Mouse (Mus musculus): Measurements from ENCODE around the gene Lrg1. TPM values are rescaled to one million over a fixed set of nuclear protein-coding genes. Genes with fewer than 3 reads are reported as not detected.
"Not testable (repeated sequence)": the region's sequence is repeated elsewhere in the genome, so short reads cannot be mapped to it uniquely, and the experiment has no call there.

Gene Lrg1
- total and polyA plus RNA-seq, 3 experiments = not detected

GRCm38 (mm10) chr17:56078880-56079795 is 42.7 kb downstream of the Lrg1 start, which contains the start of gene Hdgfl2 (continued):
- TF ChIP-seq ZNF384 (IDR thresholded peaks at IDR 0.05; ENCODE audit: low read depth, low read length) = no peak
- TF ChIP-seq EP300 (IDR thresholded peaks at IDR 0.05; ENCODE audit: low read depth in 1 of 2, low read length in 2 of 2) = no peak
- peak; percentile 95 for TF ChIP-seq E2F4 (IDR thresholded peaks at IDR 0.05; ENCODE audit: borderline replicate concordance, low read depth, low read length)
- TF ChIP-seq TBP (IDR thresholded peaks at IDR 0.05; ENCODE audit: low read depth, low read length) = peak; percentile 77
- no peak for TF ChIP-seq ETS1 (IDR thresholded peaks at IDR 0.05; ENCODE audit: low read depth, low read length)
- no peak for TF ChIP-seq JUND (IDR thresholded peaks at IDR 0.05; ENCODE audit: low read depth, low read length)
- 0 out of 2 replicates have a peak, but pooled peaks have one; percentile 25 for TF ChIP-seq TCF12 (IDR thresholded peaks at IDR 0.05; ENCODE audit: low read depth, low read length)
- TF ChIP-seq USF2 (IDR thresholded peaks at IDR 0.05; ENCODE audit: borderline replicate concordance in 1 of 2, insufficient read depth in 1 of 2, low read depth in 1 of 2, low read length in 2 of 2) = no peak
- TF ChIP-seq ELF1 (IDR thresholded peaks at IDR 0.05; ENCODE audit: low read depth, low read length) = peak; percentile 78
- TF ChIP-seq POLR2AphosphoS5 (IDR thresholded peaks at IDR 0.05; ENCODE audit: borderline replicate concordance, low read depth, low read length) = no peak

- peaks cover 0 to 24% of the 10 kb centered on the region in 2 experiments; a peak in 3 of 4 replicates for H3K4me1 ChIP-seq (ENCODE audit: control insufficient read depth in 1 of 2, insufficient read depth in 2 of 2, low read length in 2 of 2)
- H3K36me3 ChIP-seq (ENCODE audit: control insufficient read depth in 1 of 2, insufficient read depth in 2 of 2, low read length in 2 of 2) = not testable (repeated sequence)
- H3K9ac ChIP-seq (ENCODE audit: control insufficient read depth, low read depth, low read length, poor library complexity, severe bottlenecking) = peak overlapping the region; percentile 33; the same call in 1 of the 2 replicates
These were observed 43.4 kb downstream of the Lrg1 start for GRCm38 (mm10) chr17:56078361-56078760.

GRCm38 (mm10) chr17:56077523-56077922 is 44.3 kb downstream of the Lrg1 start:
- peaks cover 0 to 24% of the 10 kb centered on the region in 2 experiments; a peak in 3 of 4 replicates for H3K4me1 ChIP-seq (ENCODE audit: control insufficient read depth in 1 of 2, insufficient read depth in 2 of 2, low read length in 2 of 2)
- H3K9me3 ChIP-seq (replicated peaks; ENCODE audit: insufficient read depth, low read length) = no peaks in the 10 kb centered on the region
- H3K27me3 ChIP-seq (ENCODE audit: control insufficient read depth in 1 of 2, insufficient read depth in 2 of 2, low read length in 2 of 2) = no peaks in the 10 kb centered on the region
- H3K36me3 ChIP-seq (ENCODE audit: control insufficient read depth in 1 of 2, insufficient read depth in 2 of 2, low read length in 2 of 2) = peaks cover 0 to 10% of the 10 kb centered on the region in 2 experiments; a peak in 2 of 4 replicates
- peaks cover 19% of the 10 kb centered on the region for H3K79me2 ChIP-seq (ENCODE audit: control insufficient read depth, insufficient read depth, low read length, poor library complexity)
- DNase-seq (ENCODE audit: low read depth, low spot score) = no peak
- no peak for TF ChIP-seq MYB (IDR thresholded peaks at IDR 0.05; ENCODE audit: low read depth, low read length)
- no peak for TF ChIP-seq POLR2AphosphoS5 (IDR thresholded peaks at IDR 0.05; ENCODE audit: borderline replicate concordance, low read depth, low read length)
- TF ChIP-seq KAT2A (conservative IDR thresholded peaks at IDR 0.05; ENCODE audit: low read depth, low read length) = no peak
- no peak for TF ChIP-seq ELF1 (IDR thresholded peaks at IDR 0.05; ENCODE audit: low read depth, low read length)
- TF ChIP-seq EP300 (IDR thresholded peaks at IDR 0.05; ENCODE audit: low read depth in 1 of 2, low read length in 2 of 2) = no peak
- no peak for TF ChIP-seq TCF12 (IDR thresholded peaks at IDR 0.05; ENCODE audit: low read depth, low read length)
- TF ChIP-seq USF1 (IDR thresholded peaks at IDR 0.05; ENCODE audit: low read depth, low read length) = peak; percentile 69; the same call in 1 of the 2 replicates
- no peak for TF ChIP-seq MAZ (IDR thresholded peaks at IDR 0.05; ENCODE audit: low read depth, low read length)
- no peak for TF ChIP-seq E2F4 (IDR thresholded peaks at IDR 0.05; ENCODE audit: borderline replicate concordance, low read depth, low read length)
- TF ChIP-seq ZNF384 (IDR thresholded peaks at IDR 0.05; ENCODE audit: low read depth, low read length) = peak; percentile 57
- TF ChIP-seq CTCF (IDR thresholded peaks at IDR 0.05 in 2 of 3, conservative IDR thresholded peaks at IDR 0.05 in 1 of 3; ENCODE audit: control insufficient read depth in 1 of 3, insufficient read depth in 1 of 3, low read depth in 2 of 3, low read length in 3 of 3, poor library complexity in 1 of 3, severe bottlenecking in 1 of 3) = peak in 1 of 3 experiments; percentile 27; a peak in 1 of 6 replicates
- no peak for TF ChIP-seq ZMIZ1 (IDR thresholded peaks at IDR 0.05; ENCODE audit: low read depth, low read length)
- TF ChIP-seq CHD1 (IDR thresholded peaks at IDR 0.05; ENCODE audit: low read depth, low read length) = no peak
- TF ChIP-seq BHLHE40 (IDR thresholded peaks at IDR 0.05; ENCODE audit: borderline replicate concordance, low read depth, low read length) = peak; percentile 17; the same call in 1 of the 2 replicates
- no peak for TF ChIP-seq CHD2 (IDR thresholded peaks at IDR 0.05; ENCODE audit: low read length)
- TF ChIP-seq MAX (IDR thresholded peaks at IDR 0.05; ENCODE audit: low read length) = no peak
- TF ChIP-seq MYC (IDR thresholded peaks at IDR 0.05; ENCODE audit: low read depth, low read length) = 0 out of 2 replicates have a peak, but pooled peaks have one; percentile 22
- TF ChIP-seq SMC3 (IDR thresholded peaks at IDR 0.05; ENCODE audit: low read depth, low read length) = no peak
- no peak for TF ChIP-seq ZKSCAN1 (IDR thresholded peaks at IDR 0.05; ENCODE audit: low read depth, low read length)
- TF ChIP-seq UBTF (IDR thresholded peaks at IDR 0.05; ENCODE audit: borderline replicate concordance, insufficient read depth, low read depth, low read length) = no peak
- no peak for TF ChIP-seq MXI1 (IDR thresholded peaks at IDR 0.05; ENCODE audit: low read depth, low read length)
- no peak overlapping the region for H3K4me3 ChIP-seq (ENCODE audit: control insufficient read depth in 1 of 2, insufficient read depth in 1 of 2, low read depth in 2 of 2, low read length in 2 of 2)
- H3K9ac ChIP-seq (ENCODE audit: control insufficient read depth, low read depth, low read length, poor library complexity, severe bottlenecking) = no peak overlapping the region
- no peak overlapping the region for H3K27ac ChIP-seq (ENCODE audit: control insufficient read depth, low read depth, low read length)

More at GRCm38 (mm10) chr17:56078361-56078760, 43.4 kb downstream of the Lrg1 start:
- not testable (repeated sequence) for H3K9me3 ChIP-seq (replicated peaks; ENCODE audit: insufficient read depth, low read length); H3K27me3 ChIP-seq (ENCODE audit: control insufficient read depth in 1 of 2, insufficient read depth in 2 of 2, low read length in 2 of 2); DNase-seq (ENCODE audit: low read depth, low spot score)
- Histone ChIP-seq H3K4me3 (ENCODE audit: control insufficient read depth in 1 of 2, insufficient read depth in 1 of 2, low read depth in 2 of 2, low read length in 2 of 2) (peak overlapping the region; percentile 34 to 46), H3K79me2 (ENCODE audit: control insufficient read depth, insufficient read depth, low read length, poor library complexity) (peaks cover 19% of the 10 kb centered on the region), H3K27ac (ENCODE audit: control insufficient read depth, low read depth, low read length) (peak overlapping the region; percentile 10; the same call in 1 of the 2 replicates)
